Mouse (Mus musculus) E14TG2a.4 (cell line): ENCODE measurements around the gene Gm10181.

Experiments used
- H3K27me3 ChIP-seq: 2 replicates; pipeline ENCODE4 v1.6.1; 2014; ENCODE audit warnings: low read length, control low read depth; ENCODE audit not compliant: insufficient read depth
- H3K36me3 ChIP-seq: 2 replicates; pipeline ENCODE4 v1.6.1; 2014; ENCODE audit warnings: low read length, control low read depth; ENCODE audit not compliant: insufficient read depth
- H3K4me1 ChIP-seq: replicated peaks from 2 replicates; pipeline ENCODE4 v1.6.1; 2014; ENCODE audit warnings: low read depth, low read length, control low read depth
- H3K4me3 ChIP-seq: replicated peaks from 2 replicates; pipeline ENCODE4 v1.5.1; 2014; ENCODE audit warnings: mild to moderate bottlenecking, low read length
- H3K9me3 ChIP-seq: 2 replicates; pipeline ENCODE4 v1.6.1; 2014; ENCODE audit warnings: low read length, control low read depth
- CTCF ChIP-seq: conservative IDR thresholded peaks from 2 replicates; pipeline ENCODE4 v1.5.1; 2014; ENCODE audit warnings: low read length
- NANOG ChIP-seq: IDR thresholded peaks from 2 replicates; pipeline ENCODE4 v1.6.1; 2014; ENCODE audit warnings: borderline replicate concordance, low read length, mixed read lengths
- POU5F1 ChIP-seq: IDR thresholded peaks from 2 replicates; pipeline ENCODE4 v1.6.1; 2014; ENCODE audit warnings: low read length, borderline replicate concordance

Gm10181 gene

GRCm38 (mm10) chr9:25138900-25139299, 49.7 kb downstream of the Gm10181 start:
- Histone ChIP-seq H3K9me3 (no peaks in the 10 kb centered on the region), H3K4me1 (no peaks in the 10 kb centered on the region), H3K36me3 (no peaks in the 10 kb centered on the region), H3K4me3 (no peak overlapping the region), H3K27me3 (no peaks in the 10 kb centered on the region)
- no peak for TF ChIP-seq NANOG
- no peak for TF ChIP-seq POU5F1
- no peak for TF ChIP-seq CTCF
